Mouse (Mus musculus): Measurements from ENCODE around the gene Pwwp2b. TPM values are rescaled to one million over a fixed set of nuclear protein-coding genes. Genes with fewer than 3 reads are reported as not detected.

Gene Pwwp2b
- polyA plus RNA-seq, 1 experiment from 2014 or later = 11.7 TPM

- no peak for ATAC-seq (ENCODE audit: low FRiP score, low read depth)
- H3K9ac ChIP-seq = no peak overlapping the region
- H3K4me2 ChIP-seq (replicated peaks) = no peak overlapping the region
- H3K4me1 ChIP-seq = peaks cover 9% of the 10 kb centered on the region; the same call in 1 of the 2 replicates
- no peaks in the 10 kb centered on the region for H3K27me3 ChIP-seq
- no peaks in the 10 kb centered on the region for H3K36me3 ChIP-seq
- 76% methylated on average over 7 of the region's 7 CpGs for WGBS
- H3K9me3 ChIP-seq = no peaks in the 10 kb centered on the region
- no peak overlapping the region for H3K4me3 ChIP-seq
- H3K27ac ChIP-seq = no peak overlapping the region
Measured at GRCm38 (mm10) chr7:139288540-139288939, 40.3 kb downstream of the Pwwp2b start.

- ATAC-seq (ENCODE audit: low FRiP score, low read depth) = no peak
- H3K4me2 ChIP-seq (replicated peaks) = no peak overlapping the region
- peaks cover 9% of the 10 kb centered on the region for H3K4me1 ChIP-seq
- H3K27me3 ChIP-seq = no peaks in the 10 kb centered on the region
- no peak overlapping the region for H3K9ac ChIP-seq
- H3K36me3 ChIP-seq = no peaks in the 10 kb centered on the region
- no peak overlapping the region for H3K27ac ChIP-seq
- H3K9me3 ChIP-seq = no peaks in the 10 kb centered on the region
- 71% methylated on average over 4 of the region's 4 CpGs for WGBS
- H3K4me3 ChIP-seq = no peak overlapping the region
Measured at GRCm38 (mm10) chr7:139293350-139293749, 45.1 kb downstream of the Pwwp2b start.

GRCm38 (mm10) chr7:139294076-139294475 is 45.8 kb downstream of the Pwwp2b start:
- no peak for ATAC-seq (ENCODE audit: low FRiP score, low read depth)
- Histone ChIP-seq H3K4me2 (replicated peaks) (no peak overlapping the region), H3K9me3 (no peaks in the 10 kb centered on the region), H3K36me3 (no peaks in the 10 kb centered on the region), H3K9ac (no peak overlapping the region), H3K27ac (peak overlapping the region; percentile 33; the same call in 1 of the 2 replicates), H3K27me3 (no peaks in the 10 kb centered on the region), H3K4me1 (peaks cover 12% of the 10 kb centered on the region), H3K4me3 (no peak overlapping the region)
- WGBS = 81% methylated on average over 5 of the region's 5 CpGs

DNA sequence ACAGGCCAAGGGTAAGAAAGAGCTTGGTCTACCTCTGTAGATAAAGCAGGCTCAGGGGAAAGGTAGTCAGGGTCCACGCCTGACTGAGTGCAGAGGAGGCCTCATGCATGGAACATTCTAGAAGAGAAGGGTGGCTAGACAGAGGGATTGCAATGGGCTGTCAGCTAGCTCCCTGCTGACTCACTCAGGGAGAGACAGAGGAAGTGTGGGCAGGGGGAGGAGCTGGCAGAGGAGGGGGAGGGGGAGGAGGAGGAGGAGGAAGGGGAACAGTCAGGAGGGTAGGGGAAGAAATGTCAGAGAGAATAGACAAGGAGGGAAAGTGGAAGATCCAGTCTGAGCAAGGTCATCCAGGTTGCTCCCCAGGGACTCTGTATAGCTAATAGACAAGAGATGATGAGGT is 47.4 kb downstream of the Pwwp2b start:
- Histone ChIP-seq H3K9me3 (no peaks in the 10 kb centered on the region), H3K27me3 (peaks cover 5% of the 10 kb centered on the region; the same call in 1 of the 2 replicates), H3K4me2 (replicated peaks) (no peak overlapping the region), H3K36me3 (no peaks in the 10 kb centered on the region), H3K4me1 (peaks cover 16% of the 10 kb centered on the region), H3K27ac (no peak overlapping the region), H3K4me3 (no peak overlapping the region), H3K9ac (no peak overlapping the region)
- ATAC-seq (ENCODE audit: low FRiP score, low read depth) = no peak
- 72% methylated on average over 1 of the region's 1 CpGs for WGBS

GRCm38 (mm10) chr7:139296552-139297100 is 48.3 kb downstream of the Pwwp2b start:
- H3K27ac ChIP-seq = no peak overlapping the region; the same call in 1 of the 2 replicates
- H3K4me2 ChIP-seq (replicated peaks) = no peak overlapping the region
- H3K9me3 ChIP-seq = no peaks in the 10 kb centered on the region
- no peak overlapping the region for H3K4me3 ChIP-seq
- H3K27me3 ChIP-seq = peaks cover 7% of the 10 kb centered on the region; the same call in 1 of the 2 replicates
- H3K9ac ChIP-seq = 0 out of 2 replicates have a peak overlapping the region, but pooled peaks have one; percentile 8
- H3K4me1 ChIP-seq = peaks cover 16% of the 10 kb centered on the region
- no peak; the same call in 1 of the 2 replicates for ATAC-seq (ENCODE audit: low FRiP score, low read depth)
- WGBS = 67% methylated on average over 10 of the region's 10 CpGs
- H3K36me3 ChIP-seq = no peaks in the 10 kb centered on the region

GRCm38 (mm10) chr7:139298446-139298845 is 50.2 kb downstream of the Pwwp2b start:
- H3K4me3 ChIP-seq = no peak overlapping the region
- no peak overlapping the region for H3K27ac ChIP-seq
- H3K9me3 ChIP-seq = no peaks in the 10 kb centered on the region
- H3K4me1 ChIP-seq = peaks cover 17% of the 10 kb centered on the region
- H3K36me3 ChIP-seq = no peaks in the 10 kb centered on the region
- 0 out of 2 replicates have a peak, but pooled peaks have one; percentile 13 for ATAC-seq (ENCODE audit: low FRiP score, low read depth)
- H3K9ac ChIP-seq = no peak overlapping the region
- no peak overlapping the region for H3K4me2 ChIP-seq (replicated peaks)
- 36% methylated on average over 4 of the region's 4 CpGs for WGBS
- peaks cover 7% of the 10 kb centered on the region; the same call in 1 of the 2 replicates for H3K27me3 ChIP-seq

GRCm38 (mm10) chr7:139299424-139299823 is 51.1 kb downstream of the Pwwp2b start:
- peak overlapping the region; percentile 38 for H3K4me2 ChIP-seq (replicated peaks)
- no peak for ATAC-seq (ENCODE audit: low FRiP score, low read depth)

GRCm38 (mm10) chr7:139300423-139300822 is 52.1 kb downstream of the Pwwp2b start:
- Histone ChIP-seq H3K4me2 (replicated peaks) (no peak overlapping the region), H3K27ac (no peak overlapping the region), H3K27me3 (peaks cover 7% of the 10 kb centered on the region; the same call in 1 of the 2 replicates), H3K4me1 (peaks cover 12% of the 10 kb centered on the region), H3K9ac (no peak overlapping the region), H3K36me3 (no peaks in the 10 kb centered on the region), H3K9me3 (no peaks in the 10 kb centered on the region), H3K4me3 (no peak overlapping the region)
- no peak for ATAC-seq (ENCODE audit: low FRiP score, low read depth)
- WGBS = 57% methylated on average over 7 of the region's 7 CpGs

More at GRCm38 (mm10) chr7:139299424-139299823, 51.1 kb downstream of the Pwwp2b start:
- peaks cover 7% of the 10 kb centered on the region; the same call in 1 of the 2 replicates for H3K27me3 ChIP-seq
- no peak overlapping the region for H3K27ac ChIP-seq
- H3K36me3 ChIP-seq = no peaks in the 10 kb centered on the region
- 10% methylated on average over 8 of the region's 8 CpGs for WGBS
- H3K9ac ChIP-seq = no peak overlapping the region
- H3K9me3 ChIP-seq = no peaks in the 10 kb centered on the region
- H3K4me3 ChIP-seq = no peak overlapping the region
- peaks cover 19% of the 10 kb centered on the region for H3K4me1 ChIP-seq

DNA sequence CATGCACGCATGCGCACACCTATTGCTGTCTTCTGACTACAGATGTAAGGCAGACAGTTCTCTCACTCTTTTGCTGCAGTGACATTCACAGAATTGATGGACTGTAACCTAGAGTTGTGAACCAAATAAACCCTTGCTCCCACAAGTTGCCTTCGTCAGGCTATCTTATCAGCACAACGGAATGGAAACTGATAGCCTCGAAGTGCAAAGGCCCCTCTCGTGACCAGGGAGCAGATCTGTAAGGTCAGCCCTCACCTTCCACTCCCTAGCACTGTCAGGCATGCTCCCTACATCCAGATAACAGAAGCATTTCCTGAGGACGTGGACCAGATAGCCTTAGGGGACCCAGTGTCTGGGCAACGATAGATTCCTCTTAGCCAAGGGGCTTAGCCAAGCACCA is 53.2 kb downstream of the Pwwp2b start:
- H3K4me2 ChIP-seq (replicated peaks) = no peak overlapping the region
- H3K4me3 ChIP-seq = no peak overlapping the region
- WGBS = 71% methylated on average over 8 of the region's 8 CpGs
- no peaks in the 10 kb centered on the region for H3K9me3 ChIP-seq
- H3K4me1 ChIP-seq = peaks cover 11% of the 10 kb centered on the region
- peaks cover 7% of the 10 kb centered on the region; the same call in 1 of the 2 replicates for H3K27me3 ChIP-seq
- ATAC-seq (ENCODE audit: low FRiP score, low read depth) = no peak
- H3K9ac ChIP-seq = no peak overlapping the region
- H3K27ac ChIP-seq = no peak overlapping the region
- no peaks in the 10 kb centered on the region for H3K36me3 ChIP-seq

- H3K4me2 ChIP-seq (replicated peaks) = no peak overlapping the region
- H3K9me3 ChIP-seq = no peaks in the 10 kb centered on the region
- WGBS = 47% methylated on average over 5 of the region's 5 CpGs
- H3K4me3 ChIP-seq = no peak overlapping the region
- no peak for ATAC-seq (ENCODE audit: low FRiP score, low read depth)
- no peak overlapping the region for H3K9ac ChIP-seq
- no peak overlapping the region for H3K27ac ChIP-seq
- H3K36me3 ChIP-seq = no peaks in the 10 kb centered on the region
- peaks cover 11% of the 10 kb centered on the region for H3K4me1 ChIP-seq
- H3K27me3 ChIP-seq = peaks cover 7% of the 10 kb centered on the region; the same call in 1 of the 2 replicates
Measured at GRCm38 (mm10) chr7:139302314-139302713, 54.0 kb downstream of the Pwwp2b start.

GRCm38 (mm10) chr7:139303280-139304011 is 55.2 kb downstream of the Pwwp2b start:
- Histone ChIP-seq H3K9me3 (no peaks in the 10 kb centered on the region), H3K27ac (no peak overlapping the region), H3K4me1 (peaks cover 13% of the 10 kb centered on the region), H3K9ac (no peak overlapping the region), H3K4me2 (replicated peaks) (no peak overlapping the region), H3K4me3 (no peak overlapping the region), H3K36me3 (no peaks in the 10 kb centered on the region), H3K27me3 (peaks cover 7% of the 10 kb centered on the region; the same call in 1 of the 2 replicates)
- peak; percentile 74; the same call in 1 of the 2 replicates for ATAC-seq (ENCODE audit: low FRiP score, low read depth)
- WGBS = 44% methylated on average over 6 of the region's 6 CpGs

GRCm38 (mm10) chr7:139304322-139304721 is 56.0 kb downstream of the Pwwp2b start:
- Histone ChIP-seq H3K27me3 (peaks cover 7% of the 10 kb centered on the region; the same call in 1 of the 2 replicates), H3K27ac (no peak overlapping the region), H3K9ac (no peak overlapping the region), H3K36me3 (no peaks in the 10 kb centered on the region), H3K9me3 (no peaks in the 10 kb centered on the region), H3K4me3 (no peak overlapping the region), H3K4me1 (peaks cover 9% of the 10 kb centered on the region), H3K4me2 (replicated peaks) (no peak overlapping the region)
- ATAC-seq (ENCODE audit: low FRiP score, low read depth) = no peak
- 40% methylated on average over 5 of the region's 5 CpGs for WGBS

Data from limb, embryonic 13.5 days (tissue).